Mouse (Mus musculus) cerebellum, postnatal 4 days (tissue): Measurements from ENCODE around the gene Unc119b.
"Not testable (repeated sequence)": the region's sequence is repeated elsewhere in the genome, so short reads cannot be mapped to it uniquely, and the experiment has no call there.

Experiments
- DNase-seq, 2 experiments: peaks; one replicate each; pipeline ENCODE4 v3.0.0; 2022; ENCODE audit warnings: low spot score in 2 of 2, mixed read lengths in 1 of 2

The Unc119b gene

GRCm38 (mm10) chr5:115134234-115135165, at the start of gene Unc119b:
TSS of gene Unc119b (minus strand) at chr5:115134975.
- DNase-seq, result peak; percentile 70 to 84

DNA sequence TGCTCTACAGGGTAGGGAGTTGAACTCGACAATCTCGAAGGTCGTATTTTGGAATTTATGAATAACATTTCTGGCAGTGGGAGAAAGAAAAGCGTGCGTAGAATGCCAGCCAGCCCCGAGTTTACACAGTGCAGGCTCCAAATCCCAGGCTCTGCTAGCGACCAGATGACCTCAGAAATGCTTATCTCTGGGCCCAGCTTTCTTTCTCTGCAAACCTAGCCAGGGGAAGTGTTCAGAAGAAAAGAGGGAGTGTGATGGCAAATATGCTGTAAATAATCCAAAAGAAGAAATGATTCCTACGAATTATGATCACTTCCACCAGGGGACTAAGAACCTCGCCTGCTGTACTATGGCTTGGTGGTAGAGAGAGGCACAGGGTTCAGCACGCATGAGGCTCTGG, 48.7 kb upstream of the Unc119b start:
- no peak for DNase-seq

- DNase-seq, result no peak
Observed at GRCm38 (mm10) chr5:115182925-115183324, 48.1 kb upstream of the Unc119b start.

DNA sequence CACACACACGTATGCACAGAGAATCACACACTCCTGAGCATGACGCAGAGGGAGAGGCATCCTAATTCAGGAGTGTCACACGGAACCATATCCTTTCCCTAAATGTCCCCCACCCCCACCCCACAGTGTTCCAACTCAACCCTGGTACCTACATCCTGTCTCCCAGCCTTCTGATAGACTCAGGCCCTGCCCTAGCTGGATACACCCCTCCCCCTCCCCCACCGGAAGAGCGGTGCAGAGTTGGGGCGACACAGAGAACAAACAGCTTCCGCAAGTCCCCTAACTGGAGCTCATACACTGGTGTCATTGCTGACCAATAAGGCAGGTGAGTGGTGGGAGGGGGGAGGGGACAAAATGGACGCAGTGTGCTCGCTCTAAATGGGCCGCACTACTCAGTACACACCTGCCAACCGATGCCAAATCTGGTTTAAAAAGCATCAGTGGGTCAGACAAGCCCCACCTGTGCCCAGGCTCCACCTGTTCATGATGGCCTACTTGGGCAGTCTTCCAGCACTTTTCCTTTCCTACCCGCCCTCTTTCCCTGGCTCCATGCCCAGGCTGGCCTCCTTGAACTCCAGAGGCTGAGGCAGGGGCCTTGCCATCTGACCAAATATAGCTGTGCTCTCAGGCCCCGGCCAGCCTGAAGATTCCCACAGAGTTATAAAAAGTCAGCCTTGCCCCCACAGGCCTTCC, 46.6 kb upstream of the Unc119b start:
- peak in 1 of 2 experiments; percentile 44 for DNase-seq

DNA sequence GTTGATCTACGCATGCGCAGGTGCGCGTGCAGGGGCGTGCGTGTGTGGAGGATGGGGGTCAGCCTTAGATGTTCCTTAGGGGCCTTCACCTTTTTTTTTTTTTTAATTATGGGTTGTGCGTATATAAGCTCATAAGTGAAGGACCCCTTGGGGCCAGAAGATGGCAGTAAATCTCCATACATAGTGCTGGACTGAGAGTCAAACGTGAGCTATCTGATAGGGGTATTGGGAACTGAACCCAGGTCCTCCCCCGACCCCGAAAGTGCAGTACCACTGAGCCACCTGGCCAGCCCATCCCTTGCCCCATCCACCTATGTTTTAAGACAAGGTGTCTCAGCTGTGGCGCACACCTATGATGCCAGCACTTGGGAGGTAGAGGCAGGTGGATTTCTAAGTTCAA, 44.8 kb upstream of the Unc119b start:
- DNase-seq, result no peak

GRCm38 (mm10) chr5:115177866-115178265, 43.1 kb upstream of the Unc119b start:
- no peak for DNase-seq

- DNase-seq, result no peak
Observed at GRCm38 (mm10) chr5:115174554-115174953, 39.8 kb upstream of the Unc119b start.

- no peak for DNase-seq
Observed at GRCm38 (mm10) chr5:115170150-115170549, 35.4 kb upstream of the Unc119b start.

- peak in 1 of 2 experiments; percentile 34 for DNase-seq
Observed at GRCm38 (mm10) chr5:115168641-115169415, 34.1 kb upstream of the Unc119b start.

- no peak for DNase-seq
Observed at GRCm38 (mm10) chr5:115167396-115167795, 32.6 kb upstream of the Unc119b start.

DNA sequence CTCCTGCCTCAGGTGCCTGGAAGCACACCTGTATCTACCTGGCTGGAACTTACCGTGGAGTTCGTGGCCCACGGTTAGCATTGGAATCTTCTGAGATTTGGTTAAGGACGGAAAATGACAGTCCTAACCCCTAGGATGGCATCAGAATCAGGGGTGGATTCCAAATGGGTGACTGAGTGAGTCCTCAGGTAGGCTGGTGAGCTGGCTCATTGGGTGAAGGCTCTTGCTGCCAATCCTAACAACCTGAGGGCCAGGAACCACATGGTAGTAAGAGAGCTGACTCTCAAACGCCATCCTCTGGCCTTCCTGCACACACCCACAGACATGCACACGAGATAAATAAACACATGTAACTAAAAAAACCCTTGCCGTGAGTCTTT, 32.0 kb upstream of the Unc119b start:
- no peak for DNase-seq

DNA sequence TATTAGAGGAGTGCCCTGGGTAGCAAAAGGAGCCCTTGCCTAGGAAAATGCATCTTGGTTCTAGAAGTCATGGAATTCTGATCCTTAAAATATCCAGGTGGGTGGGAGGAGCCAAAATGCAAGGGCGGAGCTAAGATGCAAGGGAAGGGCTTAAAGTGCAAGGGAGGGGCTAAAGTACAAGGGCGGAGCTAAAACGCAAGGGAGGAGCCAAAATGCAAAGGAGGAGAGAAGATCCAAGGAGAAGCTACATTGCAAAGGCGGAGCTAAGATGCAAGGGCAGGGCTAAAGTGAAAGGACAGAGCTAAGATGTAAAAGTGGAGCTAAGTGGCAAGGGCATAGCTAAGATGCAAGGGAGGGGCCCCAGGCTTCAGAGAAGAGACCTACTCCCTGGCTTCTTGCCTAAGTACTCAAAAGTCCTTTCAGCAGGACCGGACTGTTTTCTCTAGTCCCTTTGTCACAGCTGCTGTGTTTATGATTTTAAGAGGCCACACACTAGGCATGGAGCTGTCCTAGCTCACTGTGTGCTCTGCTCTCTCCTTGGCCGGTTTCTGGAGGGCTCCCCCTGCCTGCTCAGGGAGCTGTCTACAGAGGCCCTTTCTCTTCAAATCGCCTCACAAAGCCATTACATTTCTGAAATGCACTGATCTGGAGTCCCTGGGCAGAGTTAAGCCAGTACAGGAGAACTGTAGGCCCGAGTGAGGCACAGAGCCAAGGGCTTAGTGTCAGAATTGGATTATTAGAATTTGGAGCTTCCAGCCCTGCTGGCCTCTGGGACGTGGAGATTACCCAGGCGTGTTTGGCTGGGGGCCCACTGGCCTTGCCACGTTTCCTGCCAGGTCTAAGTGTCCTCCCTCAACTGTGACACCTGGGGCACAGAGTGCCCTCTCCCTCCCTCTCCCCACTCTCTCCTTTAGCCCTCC, 31.4 kb upstream of the Unc119b start:
- DNase-seq, result peak in 1 of 2 experiments; percentile 64

DNA sequence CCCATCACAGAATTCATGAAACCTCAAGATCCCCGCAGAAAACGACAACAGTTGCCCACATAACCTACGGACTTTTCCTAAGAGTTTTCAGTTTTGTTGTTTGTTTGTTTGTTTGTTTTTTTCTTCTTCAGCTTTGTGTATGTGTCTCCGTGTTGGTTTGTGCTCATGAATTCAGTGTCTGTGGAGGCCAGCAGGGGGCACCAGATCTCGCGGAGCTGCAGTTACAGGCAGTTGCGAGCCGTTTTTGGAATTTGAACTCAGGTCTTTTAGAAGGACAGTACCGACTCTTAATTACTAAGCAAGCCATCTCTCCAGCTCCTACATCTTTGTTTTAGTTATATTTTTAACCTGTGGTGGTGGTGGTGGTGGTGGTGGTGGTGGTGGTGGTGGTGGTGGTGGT, 30.6 kb upstream of the Unc119b start:
- DNase-seq, result no peak

DNA sequence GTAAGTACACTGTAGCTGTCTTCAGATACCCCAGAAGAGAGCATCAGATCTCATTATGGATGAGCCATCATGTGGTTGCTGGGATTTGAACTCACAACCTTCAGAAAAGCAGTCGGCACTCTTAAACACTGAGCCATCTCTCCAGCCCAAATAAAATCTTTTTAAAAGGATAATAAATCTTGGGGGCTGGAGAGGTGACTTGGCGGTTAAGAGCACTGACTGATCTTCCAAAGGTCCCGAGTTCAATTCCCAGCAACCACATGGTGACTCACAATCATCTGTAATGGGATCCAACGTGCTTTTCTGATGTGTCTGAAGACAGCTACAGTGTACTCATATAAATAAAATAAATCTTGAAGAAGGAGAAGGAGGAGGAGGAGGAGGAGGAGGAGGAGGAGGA, 29.7 kb upstream of the Unc119b start:
- not testable (repeated sequence) for DNase-seq

DNA sequence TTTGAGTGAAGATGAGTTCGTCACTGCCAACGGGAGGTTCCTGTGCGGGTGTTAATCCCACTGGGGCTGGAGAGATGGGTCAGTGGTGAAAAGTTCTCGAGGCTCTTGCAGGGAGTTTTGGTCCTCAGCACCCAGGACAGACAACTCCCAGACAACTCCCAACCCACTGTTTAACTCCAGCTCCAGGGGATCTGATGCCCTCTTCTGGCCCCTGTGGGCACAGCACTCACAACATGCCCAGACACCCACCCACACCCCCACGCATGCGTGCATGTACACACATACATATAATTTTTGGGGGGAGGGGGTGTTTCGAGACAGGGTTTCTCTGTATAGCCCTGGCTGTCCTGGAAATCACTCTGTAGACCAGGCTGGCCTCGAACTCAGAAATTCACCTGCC, 28.8 kb upstream of the Unc119b start:
- peak in 1 of 2 experiments; percentile 57 for DNase-seq

GRCm38 (mm10) chr5:115161940-115162279, 27.1 kb upstream of the Unc119b start:
- DNase-seq, result not testable (repeated sequence)

DNA sequence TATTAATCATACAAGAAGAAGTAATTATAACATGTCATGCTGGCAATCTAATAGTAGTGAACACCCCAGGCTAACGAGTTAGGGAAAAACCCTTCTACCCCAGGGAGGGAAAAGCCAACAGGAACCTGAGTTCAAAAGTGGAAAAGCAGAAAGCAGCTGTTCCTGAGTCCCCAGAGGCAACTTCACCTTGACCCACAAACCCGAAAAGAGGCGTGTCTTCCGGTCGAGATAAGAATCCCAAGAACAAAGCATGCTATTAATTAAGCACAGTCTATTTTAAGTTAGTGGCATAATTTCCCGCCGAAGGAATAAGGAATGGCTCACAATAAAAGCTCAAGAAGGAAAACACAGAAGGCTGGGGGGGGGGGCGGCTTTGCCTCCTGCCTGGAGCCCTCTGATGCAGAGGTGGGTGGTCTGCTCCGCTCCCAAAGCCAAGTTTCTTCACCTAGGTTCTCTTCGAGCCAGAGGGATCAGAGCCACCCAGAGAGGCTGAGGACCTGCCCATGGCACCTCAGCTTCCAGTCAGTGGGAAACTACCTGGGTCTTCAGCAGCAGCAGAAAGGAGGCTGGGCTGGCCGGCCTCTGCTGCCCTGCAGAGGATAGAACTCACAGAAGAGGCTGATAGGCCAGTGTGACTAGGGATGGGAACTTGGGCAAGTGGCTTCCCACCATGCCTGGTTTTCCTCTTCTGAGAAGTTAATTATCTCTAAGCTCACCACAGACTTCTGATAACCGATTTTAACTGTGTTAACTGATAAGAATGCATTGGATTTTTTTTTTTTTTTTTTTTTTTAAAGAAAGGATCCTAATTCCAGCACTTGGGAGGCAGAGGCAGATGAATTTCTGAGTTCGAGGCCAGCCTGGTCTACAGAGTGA, 26.5 kb upstream of the Unc119b start:
- no peak for DNase-seq

DNA sequence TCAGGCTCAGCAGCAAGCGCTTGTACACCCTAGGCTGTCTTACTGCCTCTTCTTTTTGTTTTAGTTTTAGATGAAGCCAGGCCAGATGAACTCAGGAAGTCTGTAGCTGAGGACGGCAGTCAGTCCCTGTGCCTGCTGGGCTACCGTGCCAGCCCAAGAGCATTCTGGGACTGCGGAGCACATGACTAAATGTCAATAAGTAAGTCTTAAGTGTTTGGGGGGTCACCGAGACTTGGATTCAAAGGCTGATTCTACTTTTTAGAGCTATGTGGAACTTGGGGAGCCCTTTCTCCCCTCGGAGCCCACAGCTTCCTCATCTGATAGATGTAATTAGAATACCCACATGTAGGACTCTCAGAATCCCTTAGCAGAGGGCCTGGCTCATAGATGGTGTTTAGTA, 25.9 kb upstream of the Unc119b start:
- no peak for DNase-seq

DNA sequence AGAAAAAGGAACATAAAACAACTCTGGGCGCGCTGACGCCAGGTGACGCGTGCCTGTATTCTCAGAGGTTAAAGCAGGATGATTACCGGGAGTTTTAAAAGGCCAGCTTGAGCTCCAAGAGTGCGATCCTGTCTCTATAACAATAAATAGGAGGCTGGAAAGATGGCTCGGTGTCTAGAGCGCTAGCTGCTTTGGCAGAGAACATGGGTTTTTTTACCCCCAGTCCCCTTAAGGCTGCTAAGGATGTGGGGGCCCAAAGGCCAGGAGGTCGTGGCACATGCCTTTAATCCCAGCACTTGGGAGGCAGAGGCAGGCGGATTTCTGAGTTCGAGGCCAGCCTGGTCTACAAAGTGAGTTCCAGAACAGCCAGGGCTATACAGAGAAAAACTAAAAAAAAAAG, 24.4 kb upstream of the Unc119b start:
- DNase-seq, result no peak
